Mouse (Mus musculus): ENCODE data around the gene H2afx. TPM values are rescaled to one million over a fixed set of nuclear protein-coding genes. Genes with fewer than 3 reads are reported as not detected.
A peak's percentile ranks its signal among the peaks of the same experiment; 100 is the strongest.

H2afx gene
- total RNA-seq, 1 experiment: 967 TPM

DNA sequence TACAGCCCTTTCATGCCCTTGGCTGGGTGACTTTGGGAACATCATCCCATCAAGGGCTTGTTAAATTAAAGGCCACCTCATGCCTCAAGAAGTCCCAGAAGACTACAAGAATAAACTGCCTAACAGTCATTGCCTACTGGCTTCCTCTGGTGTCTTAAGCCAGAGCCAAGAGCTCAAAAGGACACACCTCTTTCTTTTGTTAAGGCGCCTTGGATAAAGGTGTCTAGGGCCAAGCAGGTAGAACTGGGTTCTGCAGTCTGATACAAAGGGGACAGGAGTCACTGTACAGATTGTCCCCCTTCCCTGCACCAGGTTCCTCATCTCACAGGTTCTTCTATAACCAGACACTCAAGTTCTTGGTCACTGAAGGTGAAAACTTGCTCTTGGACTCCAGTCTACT, 8.1 kb downstream of the H2afx start:
- Histone ChIP-seq H3K4me1 (ENCODE audit: control insufficient read depth in 2 of 2, insufficient read depth in 2 of 2, low read length in 2 of 2, poor library complexity in 1 of 2) (peaks cover 2 to 21% of the 10 kb centered on the region in 2 experiments; a peak in 3 of 4 replicates), H3K27ac (ENCODE audit: insufficient read depth, low read depth, low read length, poor library complexity, severe bottlenecking) (no peak overlapping the region), H3K4me3 (ENCODE audit: insufficient read depth in 1 of 2, low read depth in 1 of 2, low read length in 2 of 2, poor library complexity in 1 of 2, severe bottlenecking in 1 of 2) (no peak overlapping the region), H3K9ac (ENCODE audit: insufficient read depth, low read depth, low read length, poor library complexity, severe bottlenecking) (no peak overlapping the region), H3K36me3 (ENCODE audit: control insufficient read depth, insufficient read depth, low read length, poor library complexity, severe bottlenecking) (peaks cover 6% of the 10 kb centered on the region; the same call in 1 of the 2 replicates), H3K9me3 (ENCODE audit: control insufficient read depth, insufficient read depth, low read depth, low read length) (no peaks in the 10 kb centered on the region)
- TF ChIP-seq ZC3H11A (IDR thresholded peaks at IDR 0.05; ENCODE audit: borderline replicate concordance, low read depth, low read length) (no peak), HCFC1 (IDR thresholded peaks at IDR 0.05; ENCODE audit: borderline replicate concordance, insufficient read depth, low read length) (no peak), MAFK (IDR thresholded peaks at IDR 0.05; ENCODE audit: insufficient read depth, low read depth, low read length) (no peak), ZNF384 (IDR thresholded peaks at IDR 0.05; ENCODE audit: low read depth, low read length) (no peak), CHD2 (IDR thresholded peaks at IDR 0.05; ENCODE audit: low read depth, low read length) (no peak)
- no peak for DNase-seq (ENCODE audit: low read depth, low spot score)
- in situ Hi-C loops (cut with MboI; ENCODE audit: low sequenced_read_pairs in 2 of 2, unreplicated experiment in 2 of 2): no loop called here

- in situ Hi-C loops (cut with MboI; ENCODE audit: low sequenced_read_pairs in 2 of 2, unreplicated experiment in 2 of 2): no loop called here
- TF ChIP-seq ZNF384 (IDR thresholded peaks at IDR 0.05; ENCODE audit: low read depth, low read length) (no peak), ZC3H11A (IDR thresholded peaks at IDR 0.05; ENCODE audit: borderline replicate concordance, low read depth, low read length) (no peak), MAFK (IDR thresholded peaks at IDR 0.05; ENCODE audit: insufficient read depth, low read depth, low read length) (no peak), CHD2 (IDR thresholded peaks at IDR 0.05; ENCODE audit: low read depth, low read length) (no peak), HCFC1 (IDR thresholded peaks at IDR 0.05; ENCODE audit: borderline replicate concordance, insufficient read depth, low read length) (no peak)
- no peaks in the 10 kb centered on the region for H3K9me3 ChIP-seq (ENCODE audit: control insufficient read depth, insufficient read depth, low read depth, low read length)
- H3K27ac ChIP-seq (ENCODE audit: insufficient read depth, low read depth, low read length, poor library complexity, severe bottlenecking): no peak overlapping the region; the same call in 1 of the 2 replicates
- H3K36me3 ChIP-seq (ENCODE audit: control insufficient read depth, insufficient read depth, low read length, poor library complexity, severe bottlenecking): peaks cover 5% of the 10 kb centered on the region; the same call in 1 of the 2 replicates
- H3K4me1 ChIP-seq (ENCODE audit: control insufficient read depth in 2 of 2, insufficient read depth in 2 of 2, low read length in 2 of 2, poor library complexity in 1 of 2): peaks cover 2 to 20% of the 10 kb centered on the region in 2 experiments; a peak in 3 of 4 replicates
- peak overlapping the region; percentile 96 for H3K9ac ChIP-seq (ENCODE audit: insufficient read depth, low read depth, low read length, poor library complexity, severe bottlenecking)
- no peak for DNase-seq (ENCODE audit: low read depth, low spot score)
- peak overlapping the region; percentile 84 to 99 for H3K4me3 ChIP-seq (ENCODE audit: insufficient read depth in 1 of 2, low read depth in 1 of 2, low read length in 2 of 2, poor library complexity in 1 of 2, severe bottlenecking in 1 of 2)
Observed at GRCm38 (mm10) chr9:44343290-44343689, 8.8 kb downstream of the H2afx start.

- TF ChIP-seq CHD2 (IDR thresholded peaks at IDR 0.05; ENCODE audit: low read depth, low read length) (no peak), ZNF384 (IDR thresholded peaks at IDR 0.05; ENCODE audit: low read depth, low read length) (peak; percentile 71)
- peak; percentile 76 for DNase-seq (ENCODE audit: low read depth, low spot score)
- H3K36me3 ChIP-seq (ENCODE audit: control insufficient read depth, insufficient read depth, low read length, poor library complexity, severe bottlenecking): peaks cover 7% of the 10 kb centered on the region; the same call in 1 of the 2 replicates
- peak within 1 kb of the TSS; percentile 84 to 99 for H3K4me3 ChIP-seq (ENCODE audit: insufficient read depth in 1 of 2, low read depth in 1 of 2, low read length in 2 of 2, poor library complexity in 1 of 2, severe bottlenecking in 1 of 2)
- peak within 1 kb of the TSS; percentile 96 for H3K27ac ChIP-seq (ENCODE audit: insufficient read depth, low read depth, low read length, poor library complexity, severe bottlenecking)
- peaks cover 2 to 20% of the 10 kb centered on the region in 2 experiments; a peak in 3 of 4 replicates for H3K4me1 ChIP-seq (ENCODE audit: control insufficient read depth in 2 of 2, insufficient read depth in 2 of 2, low read length in 2 of 2, poor library complexity in 1 of 2)
- in situ Hi-C loops (cut with MboI; ENCODE audit: low sequenced_read_pairs in 2 of 2, unreplicated experiment in 2 of 2): no loop called here
- peak within 1 kb of the TSS; percentile 96 for H3K9ac ChIP-seq (ENCODE audit: insufficient read depth, low read depth, low read length, poor library complexity, severe bottlenecking)
- no peaks in the 10 kb centered on the region for H3K9me3 ChIP-seq (ENCODE audit: control insufficient read depth, insufficient read depth, low read depth, low read length)
Observed at GRCm38 (mm10) chr9:44343781-44344421, 9.4 kb downstream of the H2afx start, which contains the start of gene Hmbs. Gene Hmbs, minus strand, starts transcription at chr9:44344228.

GRCm38 (mm10) chr9:44345570-44346433, 11.3 kb downstream of the H2afx start:
- DNase-seq (ENCODE audit: low read depth, low spot score): no peak
- Histone ChIP-seq H3K27ac (ENCODE audit: insufficient read depth, low read depth, low read length, poor library complexity, severe bottlenecking) (peak overlapping the region; percentile 27; the same call in 1 of the 2 replicates), H3K9ac (ENCODE audit: insufficient read depth, low read depth, low read length, poor library complexity, severe bottlenecking) (no peak overlapping the region), H3K4me3 (ENCODE audit: insufficient read depth in 1 of 2, low read depth in 1 of 2, low read length in 2 of 2, poor library complexity in 1 of 2, severe bottlenecking in 1 of 2) (no peak overlapping the region), H3K4me1 (ENCODE audit: control insufficient read depth in 2 of 2, insufficient read depth in 2 of 2, low read length in 2 of 2, poor library complexity in 1 of 2) (peaks cover 2 to 20% of the 10 kb centered on the region in 2 experiments; a peak in 3 of 4 replicates), H3K9me3 (ENCODE audit: control insufficient read depth, insufficient read depth, low read depth, low read length) (no peaks in the 10 kb centered on the region), H3K36me3 (ENCODE audit: control insufficient read depth, insufficient read depth, low read length, poor library complexity, severe bottlenecking) (peaks cover 9% of the 10 kb centered on the region; the same call in 1 of the 2 replicates)
- TF ChIP-seq ZC3H11A (IDR thresholded peaks at IDR 0.05; ENCODE audit: borderline replicate concordance, low read depth, low read length) (no peak), ZNF384 (IDR thresholded peaks at IDR 0.05; ENCODE audit: low read depth, low read length) (no peak), HCFC1 (IDR thresholded peaks at IDR 0.05; ENCODE audit: borderline replicate concordance, insufficient read depth, low read length) (no peak), CHD2 (IDR thresholded peaks at IDR 0.05; ENCODE audit: low read depth, low read length) (no peak), MAFK (IDR thresholded peaks at IDR 0.05; ENCODE audit: insufficient read depth, low read depth, low read length) (no peak)
- in situ Hi-C loops (cut with MboI; ENCODE audit: low sequenced_read_pairs in 2 of 2, unreplicated experiment in 2 of 2): no loop called here
